Mouse (Mus musculus): ENCODE data around the gene Col1a2. TPM values are rescaled to one million over a fixed set of nuclear protein-coding genes. Genes with fewer than 3 reads are reported as not detected.

The Col1a2 gene
- polyA plus RNA-seq, 1 experiment = 144 TPM

- Histone ChIP-seq H3K4me3 (ENCODE audit: insufficient read depth, poor library complexity, severe bottlenecking) (no peak overlapping the region), H3K27me3 (ENCODE audit: control insufficient read depth, insufficient read depth, insufficient read length) (no peaks in the 10 kb centered on the region), H3K36me3 (ENCODE audit: control insufficient read depth, insufficient read depth) (no peaks in the 10 kb centered on the region), H3ac (ENCODE audit: control insufficient read depth, insufficient read length, low read depth) (no peak overlapping the region), H3K79me2 (ENCODE audit: control insufficient read depth, insufficient read depth) (no peaks in the 10 kb centered on the region), H3K79me3 (ENCODE audit: low read depth) (no peaks in the 10 kb centered on the region)
- TF ChIP-seq CTCF (IDR thresholded peaks at IDR 0.05; ENCODE audit: control insufficient read depth, insufficient read depth, insufficient read length) (no peak), FOSL1 (IDR thresholded peaks at IDR 0.05; ENCODE audit: insufficient read depth, low read length, poor library complexity, severe bottlenecking) (no peak), MAX (IDR thresholded peaks at IDR 0.05) (no peak), CEBPB (IDR thresholded peaks at IDR 0.05; ENCODE audit: low read depth) (no peak), USF1 (IDR thresholded peaks at IDR 0.05; ENCODE audit: low read depth) (no peak), MYOD1 (IDR thresholded peaks at IDR 0.05; ENCODE audit: control insufficient read depth, insufficient read length, low read depth) (no peak), MYOG (IDR thresholded peaks at IDR 0.05; ENCODE audit: control insufficient read depth, extremely low read depth, insufficient read length) (no peak)
These were observed 85.5 kb downstream of the Col1a2 start for GRCm38 (mm10) chr6:4590089-4590488.

Other genes with a start within 250 kb of the Col1a2 start
- 4.9 TPM for gene Casd1, start 96.0 kb downstream of the Col1a2 start, polyA plus RNA-seq (2012; fragmentation: generic; extraction: Trizol)
- gene Sgce, start 242.4 kb downstream of the Col1a2 start, polyA plus RNA-seq (2012; fragmentation: generic; extraction: Trizol) = 14.8 TPM
- 9.8 TPM for gene Peg10, start 242.5 kb downstream of the Col1a2 start, polyA plus RNA-seq (2012; fragmentation: generic; extraction: Trizol)

Data from C2C12 (cell line).